Mouse (Mus musculus) CH12.LX (cell line): ENCODE data around the gene Myh3. TPM values are rescaled to one million over a fixed set of nuclear protein-coding genes. Genes with fewer than 3 reads are reported as not detected.
A peak's percentile ranks its signal among the peaks of the same experiment; 100 is the strongest.

Experiments used
- DNase-seq: peaks from one replicate; pipeline ENCODE4 v3.0.0-alpha.2; 2013; ENCODE audit errors: extremely low read depth
- H3K27ac ChIP-seq: 2 replicates; pipeline ENCODE4 v1.5.1; 2012; ENCODE audit warnings: low read depth, mild to moderate bottlenecking, control low read depth, moderate library complexity; ENCODE audit not compliant: insufficient read depth
- H3K27me3 ChIP-seq: replicated peaks from 2 replicates; pipeline ENCODE3; 2012; ENCODE audit warnings: inconsistent platforms
- H3K36me3 ChIP-seq, 2 experiments: replicated peaks in 1 of 2; 2 replicates each; pipeline versions ENCODE3 to v1.6.1; 2012; ENCODE audit warnings: inconsistent platforms in 1 of 2, low read length in 1 of 2, mild to moderate bottlenecking in 1 of 2, mixed read lengths in 1 of 2, moderate library complexity in 1 of 2; ENCODE audit not compliant: control insufficient read depth in 1 of 2, insufficient read depth in 1 of 2
- H3K4me1 ChIP-seq, 2 experiments: 2 replicates each; pipeline ENCODE4 v1.6.1; 2012; ENCODE audit warnings: inconsistent platforms in 1 of 2, moderate library complexity in 1 of 2; ENCODE audit not compliant: insufficient read depth in 2 of 2, control insufficient read depth in 1 of 2
- H3K4me2 ChIP-seq: 2 replicates; pipeline ENCODE4 v1.6.1; 2012; ENCODE audit warnings: low read depth, mild to moderate bottlenecking, control low read depth; ENCODE audit not compliant: poor library complexity, insufficient read depth, severe bottlenecking
- H3K4me3 ChIP-seq, 3 experiments: fragments of 150-350 bp in 1 of 3; sonication (generic) in 1 of 3; replicated peaks in 1 of 3; 2 replicates each; pipeline versions ENCODE3 to v1.5.1; 2011 to 2012; ENCODE audit warnings: low read depth in 2 of 3, low read length in 2 of 3, mild to moderate bottlenecking in 2 of 3, moderate library complexity in 2 of 3, control low read depth in 1 of 3, improper control_type of control experiment in 1 of 3, inconsistent platforms in 1 of 3, mixed read lengths in 1 of 3; ENCODE audit not compliant: poor library complexity in 1 of 3
- H3K79me2 ChIP-seq: replicated peaks from 2 replicates; pipeline ENCODE4 v1.6.1; 2012; ENCODE audit warnings: mild to moderate bottlenecking, moderate library complexity; ENCODE audit not compliant: control insufficient read depth, poor library complexity, insufficient read depth, severe bottlenecking; ENCODE audit errors: extremely low read depth
- H3K9ac ChIP-seq: 2 replicates; pipeline ENCODE4 v1.6.1; 2012; ENCODE audit warnings: low read depth, mild to moderate bottlenecking, control low read depth, moderate library complexity; ENCODE audit not compliant: insufficient read depth
- H3K9me3 ChIP-seq: replicated peaks from 2 replicates; pipeline ENCODE3; 2012; ENCODE audit warnings: low read length, inconsistent platforms, mixed read lengths
- BHLHE40 ChIP-seq: IDR thresholded peaks from 2 replicates; pipeline ENCODE4 v1.6.1; 2011; ENCODE audit warnings: mild to moderate bottlenecking, low read depth, low read length, improper control_type of control experiment
- CHD1 ChIP-seq: IDR thresholded peaks from 2 replicates; pipeline ENCODE4 v1.6.1; 2012; ENCODE audit warnings: low read depth, low read length, improper control_type of control experiment, inconsistent platforms
- CHD2 ChIP-seq: IDR thresholded peaks from 2 replicates; pipeline ENCODE4 v1.6.1; 2011; ENCODE audit warnings: low read length, improper control_type of control experiment
- CTCF ChIP-seq, 2 experiments: IDR thresholded peaks in 1 of 2; conservative IDR thresholded peaks in 1 of 2; 2 replicates each; pipeline ENCODE4 v1.5.1; 2011 to 2012; ENCODE audit warnings: low read depth in 2 of 2, low read length in 2 of 2, improper control_type of control experiment in 1 of 2, inconsistent platforms in 1 of 2, mild to moderate bottlenecking in 1 of 2, moderate library complexity in 1 of 2
- E2F4 ChIP-seq: IDR thresholded peaks from 2 replicates; pipeline ENCODE4 v1.6.1; 2011; ENCODE audit warnings: low read depth, low read length, improper control_type of control experiment; ENCODE audit not compliant: insufficient replicate concordance
- ELF1 ChIP-seq: IDR thresholded peaks from 2 replicates; pipeline ENCODE4 v1.6.1; 2014; ENCODE audit warnings: low read depth, mild to moderate bottlenecking, inconsistent platforms, low read length, improper control_type of control experiment
- EP300 ChIP-seq: IDR thresholded peaks from 2 replicates; pipeline ENCODE4 v1.6.1; 2011; ENCODE audit warnings: low read length, improper control_type of control experiment
- ETS1 ChIP-seq: conservative IDR thresholded peaks from 2 replicates; pipeline ENCODE4 v1.6.1; 2012; ENCODE audit warnings: low read depth, mild to moderate bottlenecking, inconsistent platforms, low read length, improper control_type of control experiment, moderate library complexity
- GABPA ChIP-seq: IDR thresholded peaks from 2 replicates; pipeline ENCODE4 v1.6.1; 2012; ENCODE audit warnings: low read depth, low read length, improper control_type of control experiment, inconsistent platforms; ENCODE audit not compliant: insufficient replicate concordance
- HCFC1 ChIP-seq: IDR thresholded peaks from 2 replicates; pipeline ENCODE4 v1.6.1; 2012; ENCODE audit warnings: low read depth, mild to moderate bottlenecking, inconsistent platforms, low read length, improper control_type of control experiment
- IRF4 ChIP-seq: IDR thresholded peaks from 2 replicates; pipeline ENCODE4 v1.6.1; 2014; ENCODE audit warnings: low read depth, mild to moderate bottlenecking, inconsistent platforms, low read length, improper control_type of control experiment
- JUN ChIP-seq: IDR thresholded peaks from 2 replicates; pipeline ENCODE4 v1.6.1; 2011; ENCODE audit warnings: low read depth, mild to moderate bottlenecking, low read length, improper control_type of control experiment, moderate library complexity; ENCODE audit not compliant: insufficient read depth
- JUND ChIP-seq: conservative IDR thresholded peaks from 2 replicates; pipeline ENCODE4 v1.6.1; 2011; ENCODE audit warnings: low read depth, low read length, improper control_type of control experiment
- KAT2A ChIP-seq: IDR thresholded peaks from 2 replicates; pipeline ENCODE4 v1.6.1; 2012; ENCODE audit warnings: low read length, improper control_type of control experiment, inconsistent platforms; ENCODE audit not compliant: insufficient replicate concordance
- MAFK ChIP-seq: IDR thresholded peaks from 2 replicates; pipeline ENCODE4 v1.6.1; 2011; ENCODE audit warnings: low read length, improper control_type of control experiment; ENCODE audit not compliant: insufficient replicate concordance
- MAX ChIP-seq: IDR thresholded peaks from 2 replicates; pipeline ENCODE4 v1.6.1; 2011; ENCODE audit warnings: low read length, improper control_type of control experiment
- MAZ ChIP-seq: IDR thresholded peaks from 2 replicates; pipeline ENCODE4 v1.6.1; 2012; ENCODE audit warnings: low read depth, mild to moderate bottlenecking, inconsistent platforms, low read length, improper control_type of control experiment, moderate library complexity
- MEF2A ChIP-seq: IDR thresholded peaks from 2 replicates; pipeline ENCODE4 v1.6.1; 2014; ENCODE audit warnings: low read depth, mild to moderate bottlenecking, inconsistent platforms, low read length, improper control_type of control experiment, borderline replicate concordance
- MXI1 ChIP-seq: IDR thresholded peaks from 2 replicates; pipeline ENCODE4 v1.6.1; 2011; ENCODE audit warnings: mild to moderate bottlenecking, low read depth, low read length, improper control_type of control experiment
- MYC ChIP-seq: IDR thresholded peaks from 2 replicates; pipeline ENCODE4 v1.6.1; 2011; ENCODE audit warnings: low read depth, mild to moderate bottlenecking, improper control_type of control experiment, low read length
- NELFE ChIP-seq: IDR thresholded peaks from 2 replicates; pipeline ENCODE4 v1.6.1; 2011; ENCODE audit warnings: low read depth, low read length, improper control_type of control experiment
- NRF1 ChIP-seq: IDR thresholded peaks from 2 replicates; pipeline ENCODE4 v1.6.1; 2014; ENCODE audit warnings: low read depth, mild to moderate bottlenecking, inconsistent platforms, low read length, improper control_type of control experiment, moderate library complexity
- PAX5 ChIP-seq: IDR thresholded peaks from 2 replicates; pipeline ENCODE4 v1.6.1; 2012; ENCODE audit warnings: low read length, inconsistent platforms, mixed read lengths
- POLR2A ChIP-seq: IDR thresholded peaks from 2 replicates; pipeline ENCODE4 v1.6.1; 2011; ENCODE audit warnings: low read depth, mild to moderate bottlenecking, improper control_type of control experiment, low read length
- POLR2AphosphoS2 ChIP-seq: IDR thresholded peaks from 2 replicates; pipeline ENCODE4 v1.6.1; 2011; ENCODE audit warnings: low read depth, low read length, improper control_type of control experiment
- RAD21 ChIP-seq: IDR thresholded peaks from 2 replicates; pipeline ENCODE4 v1.6.1; 2011; ENCODE audit warnings: low read depth, mild to moderate bottlenecking, low read length, improper control_type of control experiment, moderate library complexity
- RCOR1 ChIP-seq: conservative IDR thresholded peaks from 2 replicates; pipeline ENCODE4 v1.6.1; 2012; ENCODE audit warnings: low read depth, mild to moderate bottlenecking, inconsistent platforms, low read length, improper control_type of control experiment
- SIN3A ChIP-seq: IDR thresholded peaks from 2 replicates; pipeline ENCODE4 v1.6.1; 2012; ENCODE audit warnings: low read length, improper control_type of control experiment, inconsistent platforms
- SMC3 ChIP-seq: IDR thresholded peaks from 2 replicates; pipeline ENCODE4 v1.6.1; 2011; ENCODE audit warnings: low read depth, low read length, improper control_type of control experiment
- TBP ChIP-seq: conservative IDR thresholded peaks from 2 replicates; pipeline ENCODE4 v1.6.1; 2011; ENCODE audit warnings: low read depth, low read length, improper control_type of control experiment
- TCF12 ChIP-seq: IDR thresholded peaks from 2 replicates; pipeline ENCODE4 v1.6.1; 2014; ENCODE audit warnings: low read depth, mild to moderate bottlenecking, inconsistent platforms, low read length, improper control_type of control experiment
- UBTF ChIP-seq: IDR thresholded peaks from 2 replicates; pipeline ENCODE4 v1.6.1; 2012; ENCODE audit warnings: low read depth, mild to moderate bottlenecking, inconsistent platforms, low read length, improper control_type of control experiment, moderate library complexity
- USF1 ChIP-seq: IDR thresholded peaks from 2 replicates; pipeline ENCODE4 v1.6.1; 2014; ENCODE audit warnings: low read depth, mild to moderate bottlenecking, inconsistent platforms, low read length, improper control_type of control experiment
- USF2 ChIP-seq: conservative IDR thresholded peaks from 2 replicates; pipeline ENCODE4 v1.6.1; 2011; ENCODE audit warnings: low read depth, low read length, improper control_type of control experiment
- ZC3H11A ChIP-seq: IDR thresholded peaks from 2 replicates; pipeline ENCODE4 v1.6.1; 2012; ENCODE audit warnings: low read depth, mild to moderate bottlenecking, inconsistent platforms, low read length, improper control_type of control experiment
- ZKSCAN1 ChIP-seq: IDR thresholded peaks from 2 replicates; pipeline ENCODE4 v1.6.1; 2012; ENCODE audit warnings: low read depth, inconsistent platforms, low read length, improper control_type of control experiment, borderline replicate concordance
- ZMIZ1 ChIP-seq: IDR thresholded peaks from 2 replicates; pipeline ENCODE4 v1.6.1; 2012; ENCODE audit warnings: low read depth, mild to moderate bottlenecking, inconsistent platforms, low read length, improper control_type of control experiment
- ZNF384 ChIP-seq: IDR thresholded peaks from 2 replicates; pipeline ENCODE4 v1.6.1; 2012; ENCODE audit warnings: low read depth, low read length, improper control_type of control experiment, inconsistent platforms
- dilution Hi-C: fragments of 300-500 bp; cut with MboI; formaldehyde crosslinking; loops from 2 replicates; pipeline ENCODE4 v1.14.3; 2020; ENCODE audit warnings: low sequenced_read_pairs; ENCODE audit not compliant: extremely low pct_unique_long_range_greater_than_20kb, extremely low pct_ligation_motif_present
- in situ Hi-C: fragments of 300-500 bp; cut with MboI; formaldehyde crosslinking; loops from 3 replicates; pipeline ENCODE4 v1.14.3; 2019; ENCODE audit warnings: low sequenced_read_pairs, low pct_ligation_motif_present, low pct_unique_long_range_greater_than_20kb, mixed read lengths
- polyA plus RNA-seq: library from polyadenylated mRNA; unstranded; fragments of >175 nt; gene quantifications from 2 replicates; pipeline ENCODE4 v1.2.1, GENCODE M21; 2012; ENCODE audit warnings: low read depth; ENCODE audit not compliant: insufficient read length
- total RNA-seq, 2 experiments: library from RNA; depleted of rRNA; stranded (reverse); fragments of 300-350 nt in 1 of 2; fragments of >200 nt in 1 of 2; gene quantifications; 2 replicates each; pipeline ENCODE4 v1.2.3; 2012 to 2014

Myh3 gene
- total and polyA plus RNA-seq, 3 experiments: 0.12 to 0.64 (median 0.26) TPM

DNA sequence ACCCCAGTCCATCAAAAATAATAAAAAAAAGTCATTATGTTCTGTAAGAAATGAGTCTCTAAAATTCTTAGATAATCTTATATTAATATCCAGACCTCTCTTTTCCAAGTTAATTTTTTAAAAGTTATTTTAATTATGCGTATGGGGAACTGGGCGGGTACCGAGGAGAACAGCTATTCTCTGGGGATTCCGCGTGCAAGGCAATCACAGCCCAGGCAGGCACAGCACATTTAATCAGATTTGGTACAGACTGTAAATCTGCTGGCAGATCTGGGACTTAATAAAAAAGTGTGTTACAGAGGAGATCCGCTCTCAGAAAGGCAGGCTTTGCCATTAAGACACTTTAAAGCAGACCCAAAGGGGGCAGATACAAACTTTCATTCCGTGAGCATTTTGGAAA is 46.8 kb downstream of the Myh3 start:
- H3K36me3 ChIP-seq: no peaks in the 10 kb centered on the region
- peak overlapping the region; percentile 81 for H3K9ac ChIP-seq
- H3K9me3 ChIP-seq: no peaks in the 10 kb centered on the region
- peaks cover 16 to 55% of the 10 kb centered on the region in 2 experiments for H3K4me1 ChIP-seq
- no peak overlapping the region; the same call in 1 of the 2 replicates for H3K27ac ChIP-seq
- no peaks in the 10 kb centered on the region for H3K79me2 ChIP-seq
- H3K4me2 ChIP-seq: peak overlapping the region; percentile 94
- peak; percentile 66 for DNase-seq
- no peaks in the 10 kb centered on the region for H3K27me3 ChIP-seq
- no peak for TF ChIP-seq GABPA
- no peak for TF ChIP-seq TBP
- TF ChIP-seq TCF12: no peak
- TF ChIP-seq USF2: no peak
- no peak for TF ChIP-seq POLR2AphosphoS2
- no peak for TF ChIP-seq CTCF (conservative IDR thresholded peaks at IDR 0.05 in 1 of 2, IDR thresholded peaks at IDR 0.05 in 1 of 2; ENCODE audit: low read depth in 2 of 2, low read length in 2 of 2)
- TF ChIP-seq BHLHE40: 0 out of 2 replicates have a peak, but pooled peaks have one; percentile 10
- TF ChIP-seq SMC3: no peak
- TF ChIP-seq CHD2: no peak
- TF ChIP-seq ZMIZ1: no peak
- TF ChIP-seq ETS1: 0 out of 2 replicates have a peak, but pooled peaks have one; percentile 2
- no peak for TF ChIP-seq RCOR1
- no peak for TF ChIP-seq MYC
- TF ChIP-seq NRF1: no peak
- no peak for TF ChIP-seq E2F4
- TF ChIP-seq IRF4: no peak
- no peak for TF ChIP-seq ELF1
- no peak for TF ChIP-seq ZNF384
- TF ChIP-seq MEF2A: no peak
- no peak for TF ChIP-seq NELFE
- TF ChIP-seq USF1: no peak
- no peak for TF ChIP-seq MAFK
- TF ChIP-seq KAT2A: no peak
- TF ChIP-seq JUND: no peak
- peak; percentile 87; the same call in 1 of the 2 replicates for TF ChIP-seq CHD1
- TF ChIP-seq SIN3A: no peak
- TF ChIP-seq HCFC1: no peak
- no peak for TF ChIP-seq ZKSCAN1
- TF ChIP-seq EP300: peak; percentile 36; the same call in 1 of the 2 replicates
- no peak for TF ChIP-seq UBTF
- no peak for TF ChIP-seq JUN
- no peak for TF ChIP-seq RAD21
- TF ChIP-seq MAZ: no peak
- TF ChIP-seq POLR2A: no peak; the same call in 1 of the 2 replicates
- TF ChIP-seq PAX5: no peak
- TF ChIP-seq MXI1: no peak
- no peak for TF ChIP-seq ZC3H11A
- TF ChIP-seq MAX: 0 out of 2 replicates have a peak, but pooled peaks have one; percentile 33
- in situ Hi-C loops: no loop called here
- dilution Hi-C loops: no loop called here
- H3K4me3 ChIP-seq: peak overlapping the region; percentile 15 to 56 (median 51)
